Mouse (Mus musculus) layer of hippocampus, postnatal 10 days (tissue): ENCODE measurements around the gene Tnp2. TPM values are rescaled to one million over a fixed set of nuclear protein-coding genes. Genes with fewer than 3 reads are reported as not detected.

ENCODE experiments used
- DNase-seq, 2 experiments: peaks; one replicate each; pipeline ENCODE4 v3.0.0; 2021; ENCODE audit warnings: low spot score in 2 of 2
- total RNA-seq, 2 experiments: library from RNA; stranded (reverse); gene quantifications; 2 replicates each; pipeline ENCODE4 v1.2.3; 2021

Gene Tnp2
- total RNA-seq, 2 experiments from 2014 or later, result not detected

DNA sequence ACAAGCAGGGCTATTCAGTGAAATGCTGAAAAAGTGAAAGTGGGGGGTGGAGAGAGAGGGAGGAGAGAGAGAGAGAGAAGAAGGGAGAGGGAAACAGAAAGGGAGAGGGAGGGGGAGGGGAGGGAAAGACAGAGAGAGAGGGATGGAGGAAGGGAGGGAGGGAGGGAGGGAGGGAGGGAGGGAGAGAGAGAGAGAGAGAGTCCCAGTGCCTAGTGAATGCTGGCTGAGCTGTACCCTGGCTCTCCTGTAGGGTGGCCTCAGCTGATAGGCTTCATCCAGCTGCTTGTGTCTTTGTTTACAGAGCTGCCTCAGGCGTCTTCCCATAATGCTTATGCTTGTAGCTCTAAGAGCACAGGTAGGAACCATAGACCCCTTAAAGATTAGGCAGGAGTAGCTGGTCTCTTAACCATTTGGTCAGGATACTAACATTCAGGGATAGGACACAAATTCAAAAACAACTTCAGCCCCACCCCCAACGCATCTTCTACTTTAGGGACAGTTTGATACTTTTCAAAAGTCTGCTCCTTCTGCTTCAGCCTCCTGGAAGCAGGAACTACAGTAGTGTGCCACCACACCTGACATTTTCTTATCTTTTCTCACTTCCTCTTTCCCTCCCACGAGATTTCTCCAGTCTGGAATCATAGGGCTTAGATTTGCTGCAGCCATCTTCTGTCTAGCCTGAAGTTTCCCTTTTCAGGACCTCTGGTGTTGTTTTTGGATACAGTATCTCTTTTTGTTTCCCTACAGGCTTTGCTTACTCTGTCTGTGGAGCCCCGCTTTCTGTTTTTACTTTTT is 17.7 kb downstream of the Tnp2 start:
- no peak for DNase-seq

DNA sequence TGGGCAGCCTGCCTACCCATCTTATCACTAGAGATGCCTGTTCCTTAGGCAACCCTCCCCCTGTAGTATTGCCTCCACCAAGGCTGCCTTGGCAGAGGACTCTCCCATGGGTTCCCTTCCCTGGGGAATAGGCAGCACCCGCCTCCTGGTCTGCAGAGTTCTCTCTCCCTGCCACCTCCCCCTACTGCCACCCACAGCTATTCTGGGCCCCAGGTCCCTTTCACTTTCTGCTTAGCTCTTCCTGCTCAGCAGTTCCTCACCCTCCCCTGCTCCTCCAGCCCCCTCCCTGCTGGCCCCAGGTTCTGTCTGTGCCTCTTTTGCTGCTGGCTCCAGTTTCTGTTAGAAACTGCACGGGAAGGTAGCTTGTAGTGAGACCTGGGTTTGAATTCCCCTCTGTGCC is 18.8 kb downstream of the Tnp2 start:
- no peak for DNase-seq

DNA sequence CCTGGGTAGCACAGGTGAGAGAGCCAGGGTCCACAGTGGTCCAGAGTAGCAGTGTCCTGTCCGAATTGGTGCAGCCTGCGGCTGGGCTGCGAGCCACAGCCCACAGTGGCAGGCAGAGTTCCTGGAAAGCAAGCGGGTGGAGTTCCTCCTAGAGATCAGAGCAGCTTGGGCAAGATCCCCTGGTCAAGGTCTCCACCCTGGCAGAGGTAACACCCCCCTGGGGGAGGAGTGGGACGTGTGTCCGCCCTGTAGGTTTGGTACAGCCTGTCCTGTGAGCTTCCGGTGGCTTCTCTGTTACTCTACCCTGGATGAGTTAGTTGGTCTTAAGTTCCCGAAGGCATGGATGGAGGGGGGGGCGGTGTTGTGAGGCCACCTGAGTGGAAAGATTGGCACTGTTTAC is 19.6 kb downstream of the Tnp2 start:
- DNase-seq, result no peak

DNA sequence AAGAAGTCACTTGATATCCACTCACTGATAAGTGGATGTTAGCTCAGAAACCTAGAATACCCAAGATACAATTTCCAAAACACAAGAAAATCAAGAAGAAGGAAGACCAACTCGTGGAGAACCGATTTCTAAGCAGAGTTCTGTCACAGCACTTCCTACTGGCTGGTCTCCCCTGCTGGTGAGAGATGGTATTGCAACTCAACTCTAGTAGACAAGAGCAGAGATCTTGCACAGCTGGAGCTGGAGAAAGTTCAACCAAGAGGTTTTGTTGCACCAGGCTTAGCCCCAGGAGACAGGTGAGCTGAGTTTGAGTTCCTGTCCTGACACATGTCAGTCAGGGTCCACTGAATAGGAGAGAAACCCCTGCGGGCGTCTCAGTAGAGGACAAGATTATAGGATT is 21.3 kb downstream of the Tnp2 start:
- peak; percentile 67 to 70 for DNase-seq

DNA sequence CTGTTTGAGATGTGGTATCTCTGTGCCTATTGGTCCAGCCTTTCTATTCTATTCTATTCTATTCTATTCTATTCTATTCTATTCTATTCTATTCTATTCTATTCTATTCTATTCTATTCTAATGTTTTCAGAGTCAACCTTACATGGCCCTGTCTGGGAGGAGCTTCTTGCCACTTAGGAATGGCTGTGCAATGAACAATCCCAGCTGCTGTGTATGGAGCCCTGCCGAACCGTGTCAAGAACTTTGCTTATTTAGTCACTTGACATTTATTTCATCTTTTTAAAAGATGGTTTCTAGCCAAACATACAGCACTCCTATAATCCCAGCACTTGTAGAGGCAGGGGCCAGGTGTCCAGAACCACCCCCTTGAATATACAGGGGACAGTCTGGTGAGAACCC is 24.1 kb downstream of the Tnp2 start:
- no peak for DNase-seq

DNA sequence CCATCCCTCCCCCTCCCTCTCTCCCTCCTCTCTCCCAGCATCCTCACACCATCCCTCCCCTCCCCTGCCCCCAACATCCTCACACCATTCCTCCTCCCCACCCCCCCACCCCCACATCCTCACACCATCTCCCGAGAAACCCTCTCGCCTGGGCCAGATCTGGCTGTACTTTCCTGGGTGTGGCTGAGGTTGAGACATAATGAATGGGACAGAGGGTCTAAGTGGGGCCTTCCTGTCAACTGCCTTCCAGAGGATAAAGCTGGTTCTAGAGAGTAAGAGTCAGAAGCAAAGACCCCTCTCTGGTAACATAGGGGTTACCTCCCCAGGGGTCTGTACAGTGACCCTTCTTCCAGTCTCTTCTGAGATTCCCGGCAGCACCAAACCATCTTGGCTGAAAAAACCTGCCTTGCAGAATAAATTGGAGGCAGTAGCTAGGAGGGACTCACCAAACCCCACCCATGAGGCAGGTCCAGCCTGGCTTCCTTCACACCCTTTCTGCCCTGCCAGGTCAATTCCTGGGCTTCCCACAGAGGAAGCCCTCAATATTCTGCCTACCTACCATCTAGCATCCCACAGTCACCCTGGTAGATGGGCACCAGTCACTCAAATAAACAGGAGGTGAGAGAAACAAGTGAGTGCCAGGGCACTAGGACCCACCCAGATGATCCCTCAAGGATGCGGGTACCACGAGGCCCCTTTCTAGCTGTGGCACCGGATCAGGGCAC is 24.8 kb downstream of the Tnp2 start:
- DNase-seq, result no peak

DNA sequence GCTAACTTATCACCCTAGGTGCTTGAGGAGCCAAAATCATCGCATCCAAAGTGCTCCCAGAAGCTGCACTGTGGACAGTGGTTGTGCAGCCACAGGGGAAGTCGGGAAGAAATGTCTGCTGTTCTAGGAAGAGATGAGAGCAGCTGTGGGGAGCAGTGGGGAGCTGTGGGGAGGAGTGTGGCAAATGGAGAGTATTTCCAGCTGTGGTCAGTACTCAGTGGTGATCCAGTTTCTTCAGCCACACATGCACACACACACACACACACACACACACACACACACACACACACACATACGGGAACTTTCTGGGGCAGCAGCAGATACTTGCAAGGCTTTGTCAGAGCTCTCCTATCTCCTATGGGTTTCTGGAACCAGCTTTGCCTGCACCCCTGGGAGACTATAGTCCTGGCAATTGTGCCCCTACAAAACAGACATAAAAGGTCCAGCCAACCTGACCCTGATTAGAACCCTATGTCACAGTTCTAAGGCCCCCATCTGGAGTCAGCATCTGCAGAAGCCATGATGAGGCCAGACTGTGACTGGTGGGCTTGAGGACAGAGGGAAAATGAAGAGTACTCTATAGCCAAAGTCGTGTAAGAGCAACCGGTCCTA is 25.8 kb downstream of the Tnp2 start:
- DNase-seq, result no peak

DNA sequence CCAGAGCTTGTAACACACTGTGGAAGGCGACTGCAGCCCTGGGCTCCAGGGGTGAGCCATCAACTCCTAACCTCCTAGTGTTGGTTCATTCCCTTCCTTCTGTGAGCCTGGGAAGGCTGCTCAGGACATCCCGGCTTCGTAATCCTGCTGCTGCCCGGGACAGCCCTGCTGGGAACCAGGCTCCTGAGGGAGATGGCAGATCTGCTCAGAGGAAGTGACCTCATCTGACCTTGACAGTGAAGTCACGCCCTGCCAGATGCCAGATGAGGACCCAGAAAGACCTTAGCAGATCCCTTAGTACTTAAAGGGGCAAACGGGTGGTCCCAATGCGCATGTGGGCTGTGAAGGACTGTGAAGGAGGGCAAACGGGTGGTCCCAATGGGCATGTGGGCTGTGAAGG is 27.3 kb downstream of the Tnp2 start:
- no peak for DNase-seq

DNA sequence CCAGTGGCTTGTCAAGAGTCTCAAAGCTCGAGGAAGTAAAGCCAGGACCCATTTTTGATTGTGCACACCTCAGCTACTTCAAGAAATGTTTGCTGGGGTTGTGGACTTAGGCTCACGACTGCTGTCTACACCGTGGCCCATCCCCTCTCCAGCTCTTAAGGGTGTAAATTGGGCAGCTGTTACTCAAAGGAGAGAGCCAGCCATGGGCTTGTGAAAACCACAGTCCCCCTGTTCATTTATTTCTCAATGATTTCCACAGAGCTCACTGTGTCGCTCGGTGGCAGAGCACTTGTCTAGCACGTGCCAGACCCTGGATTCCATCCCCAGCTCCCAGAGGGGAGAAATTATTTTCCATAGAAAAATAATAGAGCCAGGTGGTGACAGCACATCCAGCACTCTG is 32.3 kb downstream of the Tnp2 start:
- no peak for DNase-seq

DNA sequence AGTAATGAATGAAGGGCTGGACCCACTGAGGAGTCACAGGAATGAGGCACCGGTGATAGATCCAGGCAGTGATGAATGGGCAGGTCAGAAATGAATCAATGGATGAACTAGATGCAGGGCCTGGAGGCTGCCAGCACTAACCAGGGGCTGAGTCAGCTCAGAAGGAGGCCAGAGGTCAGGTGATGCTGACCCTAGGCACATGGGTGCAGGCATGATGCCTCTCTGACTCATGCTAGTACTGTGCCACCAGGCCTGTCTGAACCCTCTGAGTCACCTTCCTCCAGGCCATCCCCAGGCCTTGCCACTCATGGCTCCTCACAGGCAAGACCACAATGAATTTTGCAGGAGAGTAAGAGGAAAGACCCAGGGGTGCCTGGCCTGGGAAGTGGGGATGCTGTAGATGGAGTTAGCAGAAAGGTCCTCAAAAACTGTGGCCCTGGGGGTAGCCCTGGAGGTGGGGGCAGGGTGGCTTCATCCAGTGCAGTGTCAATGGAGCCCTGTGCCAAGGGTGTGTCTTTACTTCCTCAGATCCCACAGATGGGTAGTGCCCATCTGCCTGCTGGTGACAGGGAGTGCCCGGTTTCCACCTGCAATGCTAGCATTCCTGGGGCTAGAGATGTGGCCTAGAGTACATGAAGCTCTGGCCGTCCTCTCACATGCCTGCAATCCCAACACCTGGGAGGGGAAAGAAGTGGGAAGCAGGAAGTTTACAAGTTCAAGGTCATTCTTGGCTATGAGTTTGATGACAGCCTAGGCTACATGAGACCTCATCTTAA is 33.8 kb downstream of the Tnp2 start:
- no peak for DNase-seq

DNA sequence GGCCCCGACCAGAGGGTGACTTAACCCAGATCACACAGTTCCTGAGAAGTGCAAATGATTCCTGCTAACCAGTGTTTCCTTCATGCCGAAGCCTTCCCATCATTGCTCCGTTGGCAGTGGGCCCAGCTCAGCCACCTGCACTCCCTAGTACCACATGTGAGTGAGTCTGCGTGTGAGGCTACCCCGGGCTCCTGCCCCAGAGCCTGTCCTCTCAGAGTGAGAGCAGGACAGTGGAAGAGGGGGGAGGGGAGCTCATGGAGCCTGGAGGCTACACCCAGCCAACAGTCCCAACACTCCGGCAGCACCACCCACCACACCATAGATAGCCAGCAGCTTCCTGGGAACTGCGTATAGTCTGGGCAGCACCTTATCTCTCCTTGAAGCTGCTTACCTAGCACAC is 38.6 kb downstream of the Tnp2 start:
- peak; percentile 48 to 60 for DNase-seq

DNA sequence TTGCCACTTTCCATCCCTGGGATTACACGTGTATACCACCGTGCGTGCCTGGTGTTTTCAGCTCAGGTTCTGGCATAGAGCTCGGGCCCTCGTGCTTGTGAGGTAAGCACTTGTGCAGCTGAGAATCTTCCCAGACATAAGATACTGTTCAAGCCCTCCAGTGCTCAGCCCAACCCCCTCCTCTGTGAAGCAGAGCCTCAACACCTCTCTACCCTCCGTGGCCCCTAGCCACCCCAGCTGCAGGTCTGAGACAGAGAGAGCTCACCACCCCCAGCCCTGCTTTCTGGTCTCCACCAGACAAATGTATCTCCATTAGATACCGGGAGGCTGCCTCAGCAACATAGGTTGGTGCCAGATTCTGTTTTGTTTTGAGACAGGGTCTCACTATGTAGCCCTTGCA is 39.2 kb downstream of the Tnp2 start:
- DNase-seq, result peak in 1 of 2 experiments; percentile 21

DNA sequence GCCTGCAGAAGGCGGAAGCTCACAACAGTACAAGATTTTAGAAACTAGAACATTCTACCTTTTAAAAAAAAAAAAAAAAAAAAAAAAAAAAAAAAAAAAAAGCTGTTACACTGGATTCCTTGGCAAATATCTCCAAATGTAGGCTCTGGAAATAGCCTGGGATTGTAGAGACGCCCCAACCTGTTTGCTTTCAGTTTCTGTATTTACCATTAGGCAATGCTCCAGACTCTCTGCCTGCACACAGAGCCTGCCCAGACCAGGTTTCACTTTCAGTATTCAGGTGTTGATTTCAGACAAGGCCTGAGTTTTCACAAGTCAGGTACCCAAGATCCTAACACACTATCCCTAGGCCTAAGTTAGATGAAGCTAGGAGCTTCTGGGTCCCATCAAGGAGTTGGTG is 47.4 kb downstream of the Tnp2 start:
- no peak for DNase-seq

DNA sequence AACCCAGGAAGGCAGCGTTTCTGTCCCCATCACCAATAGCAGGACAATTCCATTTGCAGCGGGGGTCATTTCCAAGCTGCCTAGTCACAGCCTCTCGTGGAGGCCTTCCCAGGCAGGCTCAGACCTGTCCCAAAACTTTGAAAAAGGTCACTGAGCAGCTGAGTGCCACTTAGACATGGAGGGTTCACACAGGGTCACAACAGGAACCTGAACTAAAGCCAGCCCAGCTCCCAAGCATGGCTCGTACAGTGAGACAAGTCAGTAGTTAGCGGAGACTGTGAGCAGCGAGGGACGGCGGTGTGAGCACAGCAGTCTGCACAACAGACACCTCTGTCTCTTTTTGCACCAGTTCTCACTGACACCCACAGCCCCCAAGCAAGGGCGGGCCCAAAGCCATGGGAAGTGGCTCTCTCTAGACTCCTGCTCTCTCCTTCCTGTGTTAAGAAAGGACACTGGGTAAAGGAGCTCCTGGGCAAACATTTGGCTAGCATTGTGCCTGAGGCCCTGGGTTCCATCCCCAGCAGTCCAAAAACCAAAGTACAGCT is 48.5 kb downstream of the Tnp2 start:
- DNase-seq, result no peak

DNA sequence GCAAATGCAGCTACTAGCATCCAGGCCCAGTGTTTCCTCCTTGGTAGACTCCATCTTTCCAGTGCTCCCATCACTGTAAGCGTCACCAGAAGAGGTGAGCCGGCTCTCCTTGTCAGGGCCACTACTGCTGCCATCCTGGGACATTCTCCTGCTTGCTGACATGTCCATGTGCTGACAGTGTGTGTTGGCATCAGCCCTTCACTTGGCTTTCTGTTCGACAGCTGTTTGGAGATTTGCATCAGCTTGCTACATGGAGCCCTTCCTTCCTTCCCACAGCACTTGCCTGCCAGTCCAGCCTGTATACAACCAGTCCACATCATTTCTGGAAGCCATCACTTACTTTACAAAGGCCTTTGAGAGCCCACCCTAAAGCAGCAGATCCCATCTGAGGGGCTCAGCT is 49.6 kb downstream of the Tnp2 start:
- DNase-seq, result no peak

Other genes starting within 250 kb of the Tnp2 start
- gene Dexi, start 245.6 kb downstream of the Tnp2 start, total RNA-seq, result 10 to 100 TPM; 33.0 to 35.5 TPM
- gene Clec16a, start 243.3 kb downstream of the Tnp2 start, total RNA-seq, result 10 to 100 TPM; 66.8 to 71.6 TPM
- 1 to 10 TPM; 1.3 to 1.5 TPM for gene Socs1, start 3.1 kb downstream of the Tnp2 start, total RNA-seq
- gene Prm3, start 2.3 kb upstream of the Tnp2 start, total RNA-seq, result not detected
- not detected for gene Prm2, start 7.5 kb upstream of the Tnp2 start, total RNA-seq
- gene Prm1, start 17.2 kb upstream of the Tnp2 start, total RNA-seq, result not detected
- gene Gm11172, start 24.3 kb upstream of the Tnp2 start, total RNA-seq, result not detected
- under 1 TPM; 0.29 to 0.48 TPM for gene Rmi2, start 46.4 kb upstream of the Tnp2 start, total RNA-seq